Mouse (Mus musculus) large intestine, adult 2 months (tissue): ENCODE results near the gene Fcgr3. TPM values are rescaled to one million over a fixed set of nuclear protein-coding genes. Genes with fewer than 3 reads are reported as not detected.
"Not testable (repeated sequence)": the region's sequence is repeated elsewhere in the genome, so short reads cannot be mapped to it uniquely, and the experiment has no call there.

Experiments
- DNase-seq: peaks from one replicate; pipeline ENCODE4 v3.0.0-alpha.2; 2012; ENCODE audit warnings: low read depth, low spot score
- WGBS: fragments of 180-500 bp; shearing (Covaris S2); methylation state at CpG from one replicate; pipeline ENCODE4 v1.1.7; 2018; 5-methylcytosine and 5-hydroxymethylcytosine counted together
- polyA plus RNA-seq: library from polyadenylated mRNA; depleted of rRNA; stranded (reverse); fragments of >200 nt; gene quantifications from 2 replicates; pipeline ENCODE4 v1.2.3, GENCODE M21; 2012

The Fcgr3 gene
- polyA plus RNA-seq, 1 experiment, result 11.3 TPM

- WGBS, result 88% methylated on average over 1 of the region's 1 CpGs
- no peak for DNase-seq
Measured at GRCm38 (mm10) chr1:171089891-171090290, 25.2 kb upstream of the Fcgr3 start.

- not testable (repeated sequence) for DNase-seq
- 8% methylated on average over 10 of the region's 10 CpGs for WGBS
Measured at GRCm38 (mm10) chr1:171088237-171088869, 23.6 kb upstream of the Fcgr3 start.

- 1% methylated on average over 26 of the region's 26 CpGs for WGBS
- no peak for DNase-seq
Measured at GRCm38 (mm10) chr1:171085718-171086117, 21.0 kb upstream of the Fcgr3 start.

GRCm38 (mm10) chr1:171081512-171082231 is 16.9 kb upstream of the Fcgr3 start:
- not testable (repeated sequence) for DNase-seq
- 37% methylated on average over 12 of the region's 17 CpGs for WGBS

- no CpG with 5 or more reads among the region's 43 CpGs for WGBS
Measured at GRCm38 (mm10) chr1:171079825-171080224, 15.1 kb upstream of the Fcgr3 start.

GRCm38 (mm10) chr1:171079345-171079744 is 14.6 kb upstream of the Fcgr3 start:
- not testable (repeated sequence) for DNase-seq
- 0% methylated on average over 1 of the region's 35 CpGs for WGBS

More at GRCm38 (mm10) chr1:171079825-171080224, 15.1 kb upstream of the Fcgr3 start:
- not testable (repeated sequence) for DNase-seq

GRCm38 (mm10) chr1:171078419-171078818 is 13.7 kb upstream of the Fcgr3 start:
- DNase-seq, result not testable (repeated sequence)
- WGBS, result 18% methylated on average over 12 of the region's 12 CpGs

- DNase-seq, result not testable (repeated sequence)
- 3% methylated on average over 19 of the region's 27 CpGs for WGBS
Measured at GRCm38 (mm10) chr1:171077955-171078354, 13.2 kb upstream of the Fcgr3 start.

GRCm38 (mm10) chr1:171077192-171077591 is 12.5 kb upstream of the Fcgr3 start:
- not testable (repeated sequence) for DNase-seq
- WGBS, result 45% methylated on average over 5 of the region's 5 CpGs

GRCm38 (mm10) chr1:171076176-171076575 is 11.4 kb upstream of the Fcgr3 start:
- DNase-seq, result not testable (repeated sequence)
- 76% methylated on average over 5 of the region's 5 CpGs for WGBS

GRCm38 (mm10) chr1:171074283-171074682 is 9.5 kb upstream of the Fcgr3 start:
- 19% methylated on average over 7 of the region's 10 CpGs for WGBS
- DNase-seq, result not testable (repeated sequence)

- DNase-seq, result not testable (repeated sequence)
- no CpG with 5 or more reads among the region's 45 CpGs for WGBS
Measured at GRCm38 (mm10) chr1:171072217-171072616, 7.5 kb upstream of the Fcgr3 start.

- whole genome bisulfite sequencing, result no CpG with 5 or more reads among the region's 35 CpGs
Measured at GRCm38 (mm10) chr1:171071726-171072125, 7.0 kb upstream of the Fcgr3 start.

GRCm38 (mm10) chr1:171070879-171071278 is 6.1 kb upstream of the Fcgr3 start:
- 16% methylated on average over 16 of the region's 16 CpGs for WGBS
- not testable (repeated sequence) for DNase-seq

More at GRCm38 (mm10) chr1:171071726-171072125, 7.0 kb upstream of the Fcgr3 start:
- not testable (repeated sequence) for DNase-seq

GRCm38 (mm10) chr1:171069508-171069907 is 4.8 kb upstream of the Fcgr3 start:
- WGBS, result 58% methylated on average over 3 of the region's 3 CpGs
- not testable (repeated sequence) for DNase-seq

GRCm38 (mm10) chr1:171067928-171068327 is 3.2 kb upstream of the Fcgr3 start:
- DNase-seq, result not testable (repeated sequence)
- 34% methylated on average over 5 of the region's 5 CpGs for WGBS

GRCm38 (mm10) chr1:171066583-171066982 is 1.8 kb upstream of the Fcgr3 start:
- not testable (repeated sequence) for DNase-seq
- 16% methylated on average over 3 of the region's 10 CpGs for WGBS

GRCm38 (mm10) chr1:171065768-171066167 is 1.0 kb upstream of the Fcgr3 start:
- DNase-seq, result not testable (repeated sequence)
- WGBS, result 9% methylated on average over 32 of the region's 45 CpGs

GRCm38 (mm10) chr1:171065243-171065587 is 480 bp upstream of the Fcgr3 start:
- 2% methylated on average over 26 of the region's 35 CpGs for WGBS
- DNase-seq, result not testable (repeated sequence)

- not testable (repeated sequence) for DNase-seq
- WGBS, result 10% methylated on average over 40 of the region's 61 CpGs
Measured at GRCm38 (mm10) chr1:171063569-171064490, 905 bp downstream of the Fcgr3 start.
